Comparison of ENCODE assay signal across 8 mouse cellular contexts in genomic region chr2:25706643-25707481, GRCm38 (mm10). TPM values are rescaled to one million over a fixed set of nuclear protein-coding genes. Genes with fewer than 3 reads are reported as not detected.
A peak's percentile ranks its signal among the peaks of the same experiment; 100 is the strongest.
DNase-seq lines count a peak whose midpoint lies in the region; ATAC-seq and TF ChIP-seq lines count a peak whose summit lies in the region.

Gene Bmyc, plus strand, starts transcription at chr2:25706739.

- TF ChIP-seq CTCF in layer of hippocampus, adult 2 months (conservative IDR thresholded peaks at IDR 0.05): peak; percentile 77

- peak; percentile 81 for DNase-seq in MN1 (ENCODE audit: low spot score)
- DNase-seq in cerebellum, adult 8-10 months: peak; percentile 78
- DNase-seq in frontal cortex, adult 2 months (ENCODE audit: extremely low spot score in 1 of 2, low spot score in 1 of 2): peak; percentile 80 to 90
- DNase-seq in layer of hippocampus, adult 2 months (ENCODE audit: low spot score in 2 of 2): peak; percentile 89 to 94
- DNase-seq in lung, adult 18-20 months: peak; percentile 71 to 76
- DNase-seq in testis, postnatal 14 days (ENCODE audit: low spot score): peak; percentile 85

- peak within 1 kb of the TSS; percentile 97 for H3K4me3 ChIP-seq in layer of hippocampus, adult 2 months

- H3K27ac ChIP-seq in layer of hippocampus, adult 2 months: peak within 1 kb of the TSS; percentile 98

- ATAC-seq in hematopoietic stem cell, adult 5-6 weeks (replicated peaks in 1 of 2; ENCODE audit: insufficient read depth in 1 of 2, low FRiP score in 2 of 2, low TSS enrichment in 1 of 2, low read depth in 1 of 2, poor library complexity in 2 of 2, severe bottlenecking in 2 of 2): peak; percentile 72 to 85
- peak; percentile 68 for ATAC-seq in neutrophil, adult 5-6 weeks (ENCODE audit: extremely low read depth, insufficient number of reproducible peaks, low FRiP score, poor library complexity, severe bottlenecking)

RNA-seq across cellular contexts. Expression of gene Bmyc, which starts in this region (rescaled TPM):
- 107 and 127 TPM in 2 replicates for polyA plus RNA-seq in frontal cortex, adult 2 months (2012; rRNA removed)
- total RNA-seq in hematopoietic stem cell, adult 5-6 weeks (2017): 6.4 and 11.8 TPM in 2 replicates
- 10 to 100 TPM; 83.7 to 88.9 TPM for total RNA-seq in layer of hippocampus, adult 2 months (2021)
- 10.3 and 14.4 TPM in 2 replicates for total RNA-seq in neutrophil, adult 5-6 weeks (2017)

Comparison
In these comparisons a context has a peak if more than half of its experiments do, and no peak if none do; other contexts are left out.
1. Peak in every context shown above with its lines: DNase-seq, ATAC-seq, H3K4me3 ChIP-seq and H3K27ac ChIP-seq.